Mouse (Mus musculus): Measurements from ENCODE around the gene Gbp7. TPM values are rescaled to one million over a fixed set of nuclear protein-coding genes. Genes with fewer than 3 reads are reported as not detected.
"Not testable (repeated sequence)": the region's sequence is repeated elsewhere in the genome, so short reads cannot be mapped to it uniquely, and the experiment has no call there.

Gene Gbp7
- polyA plus RNA-seq, 1 experiment from 2014 or later, result 1.8 TPM

DNA sequence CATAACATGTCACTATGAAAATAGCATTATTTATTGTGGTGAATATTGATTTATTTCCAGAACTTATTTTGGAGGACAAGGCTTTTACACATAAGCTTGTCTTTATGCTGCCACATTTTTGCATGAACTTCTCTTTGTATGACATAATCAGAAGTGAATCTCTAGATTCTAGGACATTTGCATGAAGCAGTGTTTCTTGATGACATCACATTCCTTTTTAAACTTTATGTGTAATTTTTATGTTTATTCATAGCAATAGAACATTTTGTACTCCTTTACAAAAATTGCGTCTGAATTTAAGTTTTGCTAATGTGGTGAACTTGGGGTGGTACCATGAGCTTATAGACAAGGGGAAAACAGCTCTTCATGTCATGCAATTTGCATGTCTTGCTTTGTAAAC lies 5.5 kb downstream of the Gbp7 start:
- H3K4me2 ChIP-seq (replicated peaks), result no peak overlapping the region
- H3K27ac ChIP-seq (replicated peaks), result no peak overlapping the region
- no peak for ATAC-seq (replicated peaks)
- WGBS, result 70% methylated on average over 1 of the region's 1 CpGs
- peaks cover 2% of the 10 kb centered on the region; the same call in 1 of the 2 replicates for H3K4me1 ChIP-seq
- no peaks in the 10 kb centered on the region for H3K36me3 ChIP-seq
- H3K27me3 ChIP-seq, result 0 out of 2 replicates have a peak, but pooled peaks cover under 1% of the 10 kb centered on the region
- no peak overlapping the region for H3K4me3 ChIP-seq
- H3K9me3 ChIP-seq, result no peaks in the 10 kb centered on the region
- no peak overlapping the region for H3K9ac ChIP-seq (replicated peaks)

DNA sequence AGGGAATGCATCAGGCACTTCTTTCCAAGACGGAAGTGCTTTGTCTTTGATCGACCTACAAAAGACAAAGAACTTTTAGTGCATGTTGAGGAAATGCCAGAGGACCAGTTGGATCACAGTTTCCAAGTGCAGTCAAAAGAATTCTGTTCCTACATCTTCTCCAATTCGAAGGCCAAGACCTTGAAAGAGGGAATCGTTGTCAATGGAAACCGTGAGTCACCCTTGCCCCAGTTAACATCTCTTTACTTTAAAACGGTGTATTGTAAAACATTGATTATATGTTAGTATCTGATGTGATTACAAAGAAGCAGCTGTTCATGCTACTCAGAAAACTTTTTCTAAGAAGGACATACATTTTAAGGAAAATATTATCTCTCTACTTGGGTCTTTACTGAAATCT lies 11.2 kb downstream of the Gbp7 start:
- H3K27ac ChIP-seq (replicated peaks), result no peak overlapping the region
- no peaks in the 10 kb centered on the region for H3K27me3 ChIP-seq
- H3K9ac ChIP-seq (replicated peaks), result no peak overlapping the region
- H3K4me1 ChIP-seq, result no peaks in the 10 kb centered on the region
- H3K4me2 ChIP-seq (replicated peaks), result no peak overlapping the region
- no peak overlapping the region for H3K4me3 ChIP-seq
- ATAC-seq (replicated peaks), result no peak
- no peaks in the 10 kb centered on the region for H3K9me3 ChIP-seq
- WGBS, result 80% methylated on average over 6 of the region's 6 CpGs
- H3K36me3 ChIP-seq, result no peaks in the 10 kb centered on the region

DNA sequence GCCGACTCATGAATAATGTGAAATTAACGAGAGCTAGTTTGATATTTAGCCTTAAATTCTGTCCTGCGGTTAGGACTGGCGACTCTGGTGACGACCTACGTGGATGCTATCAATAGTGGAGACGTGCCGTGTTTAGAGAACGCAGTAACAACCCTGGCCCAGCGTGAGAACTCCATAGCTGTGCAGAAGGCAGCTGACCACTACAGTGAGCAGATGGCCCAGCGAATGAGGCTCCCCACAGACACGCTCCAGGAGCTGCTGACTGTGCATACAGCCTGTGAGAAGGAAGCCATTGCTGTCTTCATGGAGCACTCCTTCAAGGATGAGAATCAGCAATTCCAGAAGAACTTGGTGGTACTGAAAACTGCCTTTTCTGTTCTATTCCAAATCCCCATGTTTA lies 12.6 kb downstream of the Gbp7 start:
- 77% methylated on average over 12 of the region's 12 CpGs for WGBS
- H3K27ac ChIP-seq (replicated peaks); ATAC-seq (replicated peaks); H3K36me3 ChIP-seq; H3K9me3 ChIP-seq; H3K4me2 ChIP-seq (replicated peaks); H3K27me3 ChIP-seq; H3K4me1 ChIP-seq; H3K9ac ChIP-seq (replicated peaks); H3K4me3 ChIP-seq: not testable (repeated sequence)

DNA sequence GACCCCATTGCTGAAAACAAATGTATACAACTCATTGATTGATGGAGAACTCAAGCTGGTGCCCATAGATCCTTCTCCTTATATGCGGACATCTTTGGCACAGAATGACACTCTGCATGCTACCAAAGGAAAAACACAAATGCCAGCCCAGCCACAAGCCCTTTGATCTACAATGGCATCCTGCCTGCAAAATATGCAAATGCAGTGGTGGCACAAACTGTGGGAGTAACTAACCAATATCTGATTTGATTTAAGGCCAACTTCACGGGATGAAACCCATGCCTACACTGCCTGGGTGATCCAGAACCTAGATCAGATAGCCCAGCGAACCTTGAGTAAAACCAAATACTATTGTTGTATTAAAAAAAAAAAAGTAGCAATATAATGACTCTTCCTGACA lies 16.5 kb downstream of the Gbp7 start:
- Histone ChIP-seq H3K4me2 (replicated peaks) (no peak overlapping the region), H3K4me1 (no peaks in the 10 kb centered on the region), H3K9me3 (no peaks in the 10 kb centered on the region), H3K9ac (replicated peaks) (no peak overlapping the region), H3K4me3 (no peak overlapping the region), H3K36me3 (no peaks in the 10 kb centered on the region), H3K27me3 (no peaks in the 10 kb centered on the region), H3K27ac (replicated peaks) (no peak overlapping the region)
- no peak for ATAC-seq (replicated peaks)
- WGBS, result 55% methylated on average over 3 of the region's 3 CpGs

DNA sequence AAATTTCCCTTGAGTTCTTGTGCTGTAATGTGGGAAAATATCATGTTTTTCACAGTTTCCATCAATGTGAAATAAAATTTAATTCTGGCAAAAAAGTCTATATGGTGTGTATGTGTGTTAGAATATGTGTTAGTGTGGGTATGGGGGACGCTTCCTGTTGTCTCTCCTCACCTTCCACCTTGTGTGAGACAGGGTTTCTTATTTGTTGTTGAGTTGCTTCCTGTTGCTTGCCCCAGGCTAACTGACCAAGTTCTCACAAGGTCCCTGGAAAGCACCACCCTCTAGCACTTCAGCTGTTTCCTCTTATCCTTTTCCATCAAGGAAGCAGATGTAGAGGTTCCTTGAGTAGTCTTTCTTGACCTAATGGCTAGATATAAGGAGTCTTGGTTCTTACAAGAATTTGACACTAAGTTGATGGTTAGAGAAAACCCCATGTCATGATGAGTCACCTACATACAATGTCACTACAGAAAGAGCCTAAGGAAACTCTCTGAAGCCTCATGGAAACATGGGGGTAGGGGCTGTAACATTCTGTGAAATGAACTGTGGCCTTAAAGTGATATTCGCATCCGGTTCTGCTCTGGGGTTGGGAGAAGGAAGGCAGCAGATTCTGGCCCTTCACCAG lies 20.0 kb downstream of the Gbp7 start:
- 92% methylated on average over 3 of the region's 3 CpGs for WGBS
- Histone ChIP-seq H3K4me3 (no peak overlapping the region), H3K4me1 (no peaks in the 10 kb centered on the region), H3K27me3 (no peaks in the 10 kb centered on the region), H3K9me3 (no peaks in the 10 kb centered on the region), H3K9ac (replicated peaks) (no peak overlapping the region), H3K27ac (replicated peaks) (no peak overlapping the region), H3K36me3 (no peaks in the 10 kb centered on the region), H3K4me2 (replicated peaks) (no peak overlapping the region)
- no peak for ATAC-seq (replicated peaks)

DNA sequence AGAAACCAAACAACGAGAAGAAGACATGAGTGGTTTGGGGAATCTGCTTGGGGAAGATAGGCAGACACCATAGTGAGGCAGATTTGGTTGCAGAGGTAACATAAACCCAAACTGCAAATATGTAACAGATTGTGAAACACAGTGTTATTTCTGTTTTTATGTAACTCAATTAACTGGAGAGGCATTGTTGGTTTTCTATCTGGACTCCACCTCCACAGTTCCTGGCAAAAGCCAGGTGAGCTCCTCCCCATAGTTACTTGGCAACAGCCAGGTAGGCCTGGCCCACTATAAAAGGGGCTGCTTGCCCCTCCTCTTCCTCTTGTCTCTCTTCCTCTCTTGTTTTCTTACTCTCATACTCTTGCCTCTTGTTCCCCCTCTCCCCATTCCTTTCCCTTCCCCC lies 24.5 kb downstream of the Gbp7 start:
- no peaks in the 10 kb centered on the region for H3K27me3 ChIP-seq
- no peak overlapping the region for H3K27ac ChIP-seq (replicated peaks)
- H3K4me1 ChIP-seq, result 0 out of 2 replicates have a peak, but pooled peaks cover under 1% of the 10 kb centered on the region
- ATAC-seq (replicated peaks), result no peak
- H3K4me3 ChIP-seq, result no peak overlapping the region
- WGBS, result 84% methylated on average over 1 of the region's 1 CpGs
- no peak overlapping the region for H3K4me2 ChIP-seq (replicated peaks)
- no peak overlapping the region for H3K9ac ChIP-seq (replicated peaks)
- H3K36me3 ChIP-seq, result no peaks in the 10 kb centered on the region
- no peaks in the 10 kb centered on the region for H3K9me3 ChIP-seq

DNA sequence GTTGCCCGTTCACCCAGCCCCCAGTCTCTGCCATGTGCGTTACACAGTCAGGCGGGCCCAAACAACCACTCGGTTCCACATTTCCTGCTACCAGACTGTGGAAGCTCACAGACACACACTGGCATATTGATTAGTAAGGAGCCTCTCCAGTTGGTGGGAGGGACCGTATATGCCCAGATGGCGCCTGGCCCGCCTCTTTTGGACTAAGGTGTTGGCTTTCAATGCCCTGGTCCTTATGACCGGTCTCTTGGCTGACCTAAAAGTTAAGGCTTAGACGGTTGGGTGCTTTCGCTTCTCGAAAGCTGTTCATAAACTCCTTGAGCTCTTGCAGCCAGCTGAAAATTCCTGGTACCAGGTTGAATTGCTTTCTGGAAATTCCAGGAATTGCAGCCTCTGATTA lies 25.5 kb downstream of the Gbp7 start:
- no peaks in the 10 kb centered on the region for H3K36me3 ChIP-seq
- no peak overlapping the region for H3K4me3 ChIP-seq
- H3K4me2 ChIP-seq (replicated peaks), result no peak overlapping the region
- no peak overlapping the region for H3K9ac ChIP-seq (replicated peaks)
- no peaks in the 10 kb centered on the region for H3K27me3 ChIP-seq
- H3K9me3 ChIP-seq, result no peaks in the 10 kb centered on the region
- 85% methylated on average over 11 of the region's 11 CpGs for WGBS
- H3K27ac ChIP-seq (replicated peaks), result no peak overlapping the region
- H3K4me1 ChIP-seq, result 0 out of 2 replicates have a peak, but pooled peaks cover 4% of the 10 kb centered on the region
- ATAC-seq (replicated peaks), result no peak

DNA sequence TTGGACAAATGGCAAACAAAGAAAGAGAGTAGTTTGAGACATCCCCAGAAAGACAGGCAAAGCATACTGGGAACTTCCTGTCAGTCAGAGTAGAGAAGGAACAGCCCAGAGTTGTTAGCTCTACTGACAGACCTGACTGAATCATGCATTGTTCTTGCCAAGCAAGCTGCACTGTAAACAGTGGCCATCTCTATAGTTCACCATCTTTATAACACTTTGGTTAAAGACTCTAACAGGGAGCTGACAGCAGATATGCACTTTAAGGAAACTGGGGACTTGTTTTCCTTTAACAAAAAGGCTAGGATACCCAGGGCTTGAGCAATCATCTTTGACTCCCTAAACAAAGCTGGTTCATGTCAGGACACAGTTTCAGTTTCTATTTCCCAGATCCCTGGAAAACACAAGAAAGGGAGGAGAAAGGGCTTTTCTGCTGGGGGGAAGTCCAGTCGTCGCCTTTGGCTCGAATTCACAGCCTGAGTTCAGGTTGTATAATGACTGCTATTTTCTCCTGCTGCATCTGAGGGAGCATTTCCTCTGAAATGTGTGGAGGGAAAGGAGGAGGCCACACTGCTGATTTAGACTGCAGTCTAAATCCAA lies 29.6 kb downstream of the Gbp7 start, which contains the start of gene Gbp3:
TSS of gene Gbp3 (plus strand) at position 395 of the 597 bp plus-strand sequence.
- WGBS, result 23% methylated on average over 3 of the region's 3 CpGs
- Histone ChIP-seq H3K4me1 (0 out of 2 replicates have a peak, but pooled peaks cover 4% of the 10 kb centered on the region), H3K4me2 (replicated peaks) (peak within 1 kb of the TSS; percentile 33), H3K27me3 (no peaks in the 10 kb centered on the region), H3K4me3 (peak within 1 kb of the TSS; percentile 22), H3K9ac (replicated peaks) (no peak within 1 kb of the TSS; the same call in 1 of the 2 replicates), H3K36me3 (no peaks in the 10 kb centered on the region), H3K9me3 (no peaks in the 10 kb centered on the region), H3K27ac (replicated peaks) (no peak within 1 kb of the TSS)
- ATAC-seq (replicated peaks), result no peak

DNA sequence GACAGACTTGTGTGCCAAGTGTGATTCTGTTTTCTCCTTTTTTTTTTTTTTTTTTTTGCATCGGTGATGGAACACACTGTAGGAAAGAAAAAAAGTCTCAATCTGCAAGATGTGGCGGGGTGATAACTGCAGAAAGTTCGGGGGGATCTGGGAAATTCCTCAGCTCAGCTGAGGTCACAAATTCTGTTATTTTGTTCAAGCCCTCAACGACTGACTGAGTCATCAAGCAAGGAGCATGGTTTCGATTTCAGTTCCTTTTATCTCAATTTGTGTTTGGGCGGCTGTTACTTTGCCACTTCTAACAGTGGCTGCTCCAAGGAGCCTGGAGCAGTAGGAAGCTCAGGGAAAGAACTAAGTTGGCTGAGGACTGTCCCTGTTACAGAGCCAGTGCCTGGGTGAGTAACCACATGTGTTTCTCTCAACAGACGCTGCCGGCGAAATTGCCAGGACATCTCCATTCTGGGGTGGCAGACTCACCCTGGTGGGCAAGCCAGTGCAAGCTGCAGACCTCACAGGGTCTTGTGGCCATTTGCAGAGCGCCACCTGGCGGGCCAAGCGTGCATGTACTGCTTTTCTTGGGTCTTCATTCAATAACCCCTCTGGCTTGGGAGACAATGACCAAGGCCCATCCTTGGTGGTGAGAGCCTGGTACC lies 30.3 kb downstream of the Gbp7 start:
- no peaks in the 10 kb centered on the region for H3K27me3 ChIP-seq

DNA sequence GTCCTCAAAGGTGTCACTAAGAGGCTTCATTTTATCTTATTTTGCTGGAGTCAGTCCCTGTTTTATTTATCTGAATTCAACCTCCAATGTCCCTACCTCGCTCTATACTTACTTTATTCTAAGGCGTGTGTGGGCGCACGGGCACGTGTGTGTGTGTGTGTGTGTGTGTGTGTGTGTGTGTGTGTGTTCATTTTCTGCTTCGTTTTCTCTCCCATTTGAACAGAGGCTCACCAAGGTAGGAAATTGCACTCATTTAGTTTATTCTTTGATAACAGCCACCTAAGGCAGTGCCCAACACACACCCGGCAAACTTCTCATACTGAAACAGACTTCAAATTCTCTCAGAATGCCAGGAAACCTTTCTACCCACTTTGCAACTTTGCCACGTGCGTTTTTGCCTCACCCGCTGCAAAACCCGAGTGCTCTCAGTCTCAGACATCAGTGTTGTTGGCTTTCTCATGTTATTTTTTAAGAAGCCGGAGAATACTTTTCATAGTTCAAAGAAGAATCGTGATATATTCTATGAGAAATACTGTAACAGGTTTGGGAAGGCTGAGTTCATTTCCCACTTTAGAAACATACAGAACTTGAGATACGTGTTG lies 31.0 kb downstream of the Gbp7 start:
- no peak overlapping the region for H3K27ac ChIP-seq (replicated peaks)
- no peaks in the 10 kb centered on the region for H3K27me3 ChIP-seq
- no peak for ATAC-seq (replicated peaks)
- 90% methylated on average over 14 of the region's 14 CpGs for WGBS
- no peak overlapping the region for H3K4me2 ChIP-seq (replicated peaks)
- no peaks in the 10 kb centered on the region for H3K36me3 ChIP-seq
- H3K9ac ChIP-seq (replicated peaks), result no peak overlapping the region
- H3K4me1 ChIP-seq, result 0 out of 2 replicates have a peak, but pooled peaks cover 4% of the 10 kb centered on the region
- no peak overlapping the region for H3K4me3 ChIP-seq
- no peaks in the 10 kb centered on the region for H3K9me3 ChIP-seq

More for the DNA sequence above, 30.3 kb downstream of the Gbp7 start:
- Histone ChIP-seq H3K9ac (replicated peaks) (no peak overlapping the region; the same call in 1 of the 2 replicates), H3K4me3 (peak overlapping the region; percentile 22), H3K27ac (replicated peaks) (no peak overlapping the region), H3K36me3 (no peaks in the 10 kb centered on the region), H3K4me2 (replicated peaks) (peak overlapping the region; percentile 33), H3K9me3 (no peaks in the 10 kb centered on the region), H3K4me1 (0 out of 2 replicates have a peak, but pooled peaks cover 4% of the 10 kb centered on the region)
- ATAC-seq (replicated peaks), result peak; percentile 88
- WGBS, result 20% methylated on average over 12 of the region's 12 CpGs

DNA sequence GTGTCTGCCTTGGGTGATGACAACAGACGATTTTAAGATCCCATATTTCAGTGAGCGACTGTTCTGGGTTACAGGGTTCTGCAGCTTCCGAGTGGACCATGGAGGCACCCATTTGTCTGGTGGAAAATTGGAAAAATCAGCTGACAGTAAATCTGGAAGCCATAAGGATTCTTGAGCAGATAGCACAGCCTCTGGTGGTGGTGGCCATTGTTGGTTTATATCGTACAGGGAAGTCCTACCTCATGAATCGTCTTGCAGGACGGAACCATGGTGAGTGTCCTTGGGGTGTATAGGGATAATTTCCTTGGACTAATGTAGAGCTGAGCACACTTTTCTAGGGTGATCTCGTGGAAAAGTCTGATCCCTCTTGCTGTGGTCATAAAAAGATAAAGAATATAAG lies 31.5 kb downstream of the Gbp7 start:
- H3K9ac ChIP-seq (replicated peaks), result no peak overlapping the region
- H3K4me2 ChIP-seq (replicated peaks), result no peak overlapping the region
- no peaks in the 10 kb centered on the region for H3K27me3 ChIP-seq
- no peak overlapping the region for H3K27ac ChIP-seq (replicated peaks)
- H3K4me3 ChIP-seq, result no peak overlapping the region
- no peak for ATAC-seq (replicated peaks)
- H3K36me3 ChIP-seq, result no peaks in the 10 kb centered on the region
- WGBS, result 90% methylated on average over 7 of the region's 7 CpGs
- H3K4me1 ChIP-seq, result 0 out of 2 replicates have a peak, but pooled peaks cover 4% of the 10 kb centered on the region
- no peaks in the 10 kb centered on the region for H3K9me3 ChIP-seq

DNA sequence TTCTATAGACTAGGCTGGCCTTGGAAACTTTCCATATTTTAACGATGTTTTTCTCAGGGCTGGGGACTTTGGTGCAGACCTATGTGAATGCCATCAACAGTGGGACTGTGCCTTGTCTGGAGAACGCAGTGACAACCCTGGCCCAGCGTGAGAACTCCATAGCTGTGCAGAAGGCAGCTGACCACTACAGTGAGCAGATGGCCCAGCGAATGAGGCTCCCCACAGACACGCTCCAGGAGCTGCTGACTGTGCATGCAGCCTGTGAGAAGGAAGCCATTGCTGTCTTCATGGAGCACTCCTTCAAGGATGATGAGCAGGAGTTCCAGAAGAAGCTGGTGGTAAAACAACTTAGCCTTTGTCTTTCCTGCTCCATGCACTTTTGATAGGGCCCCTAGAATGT lies 37.3 kb downstream of the Gbp7 start:
- not testable (repeated sequence) for H3K27me3 ChIP-seq; H3K9ac ChIP-seq (replicated peaks); H3K4me2 ChIP-seq (replicated peaks); H3K4me3 ChIP-seq; H3K27ac ChIP-seq (replicated peaks); H3K4me1 ChIP-seq; H3K9me3 ChIP-seq; ATAC-seq (replicated peaks); H3K36me3 ChIP-seq
- 49% methylated on average over 5 of the region's 5 CpGs for WGBS
